Mouse (Mus musculus) forebrain, embryonic 14.5 days (tissue): ENCODE results near the gene Parp11. TPM values are rescaled to one million over a fixed set of nuclear protein-coding genes. Genes with fewer than 3 reads are reported as not detected.

ENCODE experiments used
- ATAC-seq: fragments of 200-750 bp; cut with Nextera tagmentation; 2 replicates; pipeline ENCODE4 v1.8.0; 2017; ENCODE audit warnings: mild to moderate bottlenecking, moderate library complexity
- DNase-seq: peaks from one replicate; pipeline ENCODE4 v3.0.0-alpha.2; 2015; ENCODE audit warnings: low spot score
- H3K27ac ChIP-seq: fragments of 300-500 bp; sonication (generic); 2 replicates; pipeline ENCODE4 v1.5.1; 2014; ENCODE audit warnings: low read depth, mild to moderate bottlenecking, control low read depth, low read length, moderate library complexity
- H3K27me3 ChIP-seq: fragments of 300-500 bp; sonication (generic); replicated peaks from 2 replicates; pipeline ENCODE4 v1.6.1; 2014; ENCODE audit warnings: low read length, control low read depth, mixed read lengths; ENCODE audit not compliant: control insufficient read depth, insufficient read depth
- H3K36me3 ChIP-seq: fragments of 300-500 bp; sonication (generic); 2 replicates; pipeline ENCODE4 v1.6.1; 2014; ENCODE audit warnings: low read length, control low read depth; ENCODE audit not compliant: control insufficient read depth, insufficient read depth
- H3K4me1 ChIP-seq: fragments of 300-500 bp; sonication (generic); 2 replicates; pipeline ENCODE4 v1.6.1; 2014; ENCODE audit warnings: antibody characterized with exemption, low read length, control low read depth; ENCODE audit not compliant: control insufficient read depth, insufficient read depth
- H3K4me2 ChIP-seq: fragments of 300-500 bp; sonication (generic); 2 replicates; pipeline ENCODE4 v1.6.1; 2014; ENCODE audit warnings: mild to moderate bottlenecking, control low read depth, low read length
- H3K4me3 ChIP-seq: fragments of 300-500 bp; sonication (generic); 2 replicates; pipeline ENCODE4 v1.5.1; 2014; ENCODE audit warnings: low read depth, low read length, control low read depth
- H3K9ac ChIP-seq: fragments of 300-500 bp; sonication (generic); 2 replicates; pipeline ENCODE4 v1.6.1; 2014; ENCODE audit warnings: mild to moderate bottlenecking, low read length, control low read depth, moderate library complexity
- H3K9me3 ChIP-seq: fragments of 300-500 bp; sonication (generic); replicated peaks from 2 replicates; pipeline ENCODE4 v1.6.1; 2016; ENCODE audit warnings: low read length, control low read depth, mixed read lengths; ENCODE audit not compliant: control insufficient read depth
- WGBS: fragments of 180-500 bp; shearing (Covaris S2); extraction: QIAGEN DNeasy Blood & Tissue Kit; methylation state at CpG from one replicate; pipeline ENCODE4 v1.1.7; 2014; 5-methylcytosine and 5-hydroxymethylcytosine counted together
- polyA plus RNA-seq: library from polyadenylated mRNA; unstranded; fragments of >200 nt; fragmentation: Nextera tagmentation; extraction: Ambion mirVana; gene quantifications from 2 replicates; pipeline ENCODE4 v1.2.1, GENCODE M21; 2014

Gene Parp11
- polyA plus RNA-seq, 1 experiment from 2014 or later: 83.3 TPM

DNA sequence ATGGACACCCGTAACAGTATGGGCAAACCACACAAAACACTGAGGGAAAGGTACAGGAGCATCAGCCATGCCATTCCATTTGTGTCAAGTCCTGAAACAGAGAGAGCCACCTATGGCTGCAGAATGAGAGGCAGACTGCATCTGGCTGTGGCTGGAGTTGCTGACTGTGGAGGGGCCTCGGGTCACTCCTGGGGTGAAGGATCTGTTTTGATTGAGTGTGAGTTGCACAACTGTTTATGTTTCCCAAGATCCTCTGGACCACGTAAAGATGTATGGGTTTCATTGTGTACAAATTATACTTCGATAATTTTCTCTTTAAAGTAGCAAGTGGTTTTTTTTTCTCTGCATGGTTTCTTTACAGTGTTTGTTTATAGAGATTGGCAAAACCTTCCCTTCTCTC is 93.9 kb downstream of the Parp11 start:
- Histone ChIP-seq H3K4me2 (no peak overlapping the region), H3K27me3 (no peaks in the 10 kb centered on the region), H3K9me3 (no peaks in the 10 kb centered on the region), H3K36me3 (no peaks in the 10 kb centered on the region), H3K4me3 (no peak overlapping the region), H3K27ac (no peak overlapping the region), H3K9ac (no peak overlapping the region), H3K4me1 (no peaks in the 10 kb centered on the region)
- no peak for ATAC-seq
- WGBS: 83% methylated on average over 4 of the region's 4 CpGs
- no peak for DNase-seq

DNA sequence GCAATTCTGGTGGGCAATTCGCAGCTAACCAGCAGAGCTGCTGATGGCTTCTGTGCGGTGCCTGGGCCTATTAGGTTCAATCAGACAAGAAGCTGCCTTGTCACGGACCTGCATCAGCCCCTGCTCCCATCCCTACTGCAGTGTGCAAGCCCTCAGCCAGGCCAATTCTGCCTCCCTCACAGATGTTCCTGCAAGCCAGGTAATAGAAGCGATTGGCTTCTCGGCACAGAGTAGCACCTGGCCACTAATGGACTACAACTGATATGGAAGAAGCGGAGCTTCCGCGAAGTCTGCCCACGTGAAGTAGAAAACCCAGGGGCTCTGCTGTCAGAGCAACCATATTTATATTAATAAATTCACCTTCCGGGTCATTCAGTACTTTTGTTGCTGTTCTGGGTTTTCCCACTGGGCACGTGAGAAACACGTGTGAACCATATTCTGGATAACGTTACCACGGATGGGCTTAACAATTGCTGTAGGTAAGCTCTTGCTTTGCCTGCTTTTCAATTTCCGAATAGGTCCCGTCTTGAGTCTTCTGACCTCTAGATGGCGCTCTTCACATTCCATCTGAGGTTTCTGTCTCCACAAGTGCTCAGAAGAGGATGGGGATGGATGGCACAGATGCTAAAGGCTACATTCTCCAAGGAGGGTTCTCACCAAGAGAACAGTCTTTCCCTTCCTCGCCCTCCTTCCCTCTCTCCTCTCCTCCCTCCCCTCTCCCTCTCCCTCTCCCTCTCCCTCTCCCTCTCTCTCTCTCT is 95.2 kb downstream of the Parp11 start:
- Histone ChIP-seq H3K4me1 (no peaks in the 10 kb centered on the region), H3K36me3 (no peaks in the 10 kb centered on the region), H3K27ac (no peak overlapping the region), H3K9me3 (no peaks in the 10 kb centered on the region), H3K9ac (no peak overlapping the region), H3K4me3 (no peak overlapping the region), H3K27me3 (no peaks in the 10 kb centered on the region), H3K4me2 (no peak overlapping the region)
- WGBS: 41% methylated on average over 18 of the region's 18 CpGs
- peak; percentile 80 for ATAC-seq
- peak; percentile 92 for DNase-seq

Other genes with a start within 250 kb of the Parp11 start
- gene Cracr2a, start 114.5 kb downstream of the Parp11 start, polyA plus RNA-seq: 0.06 and 0.27 TPM in 2 replicates